Mouse (Mus musculus) brain, adult 10 weeks (tissue): ENCODE measurements around the gene Esp8. TPM values are rescaled to one million over a fixed set of nuclear protein-coding genes. Genes with fewer than 3 reads are reported as not detected.

Source experiments
- polyA plus RNA-seq: library from polyadenylated mRNA; stranded (reverse); fragments of 350-450 nt; fragmentation: Illumina TruSeq; extraction: RNeasy Lipid Tissue Mini Kit (QIAGEN cat#74804); gene quantifications from one replicate; pipeline ENCODE4 v1.2.3, GENCODE M21; 2015; ENCODE audit warnings: low read depth, low replicate concordance

Gene Esp8
- not detected for polyA plus RNA-seq

GRCm38 (mm10) chr17:40519818-40520217 lies at the start of gene Esp8:
Gene Esp8, plus strand, starts transcription at chr17:40520022.

DNA sequence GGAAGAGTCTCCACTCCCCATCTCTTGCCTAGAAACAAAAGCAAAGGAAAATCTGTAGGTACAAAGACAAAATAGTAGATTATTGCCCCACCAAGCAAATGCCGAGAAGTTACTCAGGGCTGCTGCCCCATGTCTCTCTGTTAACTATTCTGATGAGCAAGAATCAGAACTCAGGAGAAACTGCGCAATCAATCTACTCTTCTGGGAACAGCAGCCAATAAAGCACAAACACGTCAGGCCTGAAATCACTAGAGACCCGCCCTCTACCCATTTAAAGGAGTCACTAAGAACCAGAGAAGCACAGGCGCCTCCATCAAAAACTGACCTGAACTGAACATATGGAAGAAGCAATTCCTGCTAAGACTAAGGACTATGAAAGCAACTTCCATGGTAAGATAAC lies 41.4 kb downstream of the Esp8 start, which contains the start of gene Esp6:
TSS of gene Esp6 (plus strand) at position 301 of the 400 bp plus-strand sequence.

Other genes with a start within 250 kb of the Esp8 start
- gene Crisp1, start 200.8 kb upstream of the Esp8 start, polyA plus RNA-seq = not detected
- not detected for gene Esp6, start 41.5 kb downstream of the Esp8 start, polyA plus RNA-seq
- gene Esp4, start 78.6 kb downstream of the Esp8 start, polyA plus RNA-seq = not detected
- not detected for gene Esp3, start 112.1 kb downstream of the Esp8 start, polyA plus RNA-seq
- gene Esp1, start 207.1 kb downstream of the Esp8 start, polyA plus RNA-seq = not detected